Mouse (Mus musculus): Measurements from ENCODE around the gene Sema4f.

DNA sequence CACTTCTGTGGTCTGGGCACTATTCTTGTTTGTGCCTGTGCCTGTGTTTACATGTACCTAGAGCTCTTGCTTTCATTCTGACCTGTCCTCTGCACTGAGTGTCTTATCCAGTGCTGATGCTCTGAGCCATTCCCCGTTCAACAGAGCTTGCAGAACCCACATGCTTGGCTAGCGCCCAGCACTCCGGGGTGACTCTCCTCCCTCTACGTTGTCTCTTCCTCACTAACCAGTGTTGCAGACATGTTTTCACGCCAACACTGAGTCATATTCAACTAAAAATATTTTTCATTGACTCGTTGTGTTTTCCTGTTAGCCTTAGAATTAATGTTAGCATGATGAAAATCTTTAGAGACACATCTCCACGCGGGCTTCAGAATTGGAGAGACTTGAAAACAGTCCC lies 31.5 kb downstream of the Sema4f start:
- TF ChIP-seq POLR2A (IDR thresholded peaks at IDR 0.05; ENCODE audit: low read depth, low read length), result no peak
- no peak for TF ChIP-seq MAX (IDR thresholded peaks at IDR 0.05; ENCODE audit: low read length)
- TF ChIP-seq TCF12 (IDR thresholded peaks at IDR 0.05; ENCODE audit: low read depth, low read length), result no peak
- no peak for TF ChIP-seq EP300 (IDR thresholded peaks at IDR 0.05; ENCODE audit: low read length)
- no peak for TF ChIP-seq CTCF (conservative IDR thresholded peaks at IDR 0.05 in 1 of 2, IDR thresholded peaks at IDR 0.05 in 1 of 2; ENCODE audit: low read depth in 2 of 2, low read length in 2 of 2)
